Mouse (Mus musculus) stomach, embryonic 16.5 days (tissue): ENCODE measurements at regions not wholly inside any gene's neighbourhood (a gene's known extent, or its start where the extent isn't known, plus 50 kb on each side); places are given as distances from the start of the nearest gene placed in this dataset.
A peak's percentile ranks its signal among the peaks of the same experiment; 100 is the strongest.

Experiments used
- ATAC-seq: fragments of 200-750 bp; cut with Nextera tagmentation; 2 replicates; pipeline ENCODE4 v1.8.0; 2017; ENCODE audit warnings: moderate number of reproducible peaks, moderate TSS enrichment; ENCODE audit not compliant: insufficient read depth, low FRiP score
- H3K27ac ChIP-seq: fragments of 300-500 bp; sonication (generic); 2 replicates; pipeline ENCODE4 v1.5.1; 2014; ENCODE audit warnings: low read length
- H3K27me3 ChIP-seq: fragments of 300-500 bp; sonication (generic); 2 replicates; pipeline ENCODE4 v1.6.1; 2014; ENCODE audit warnings: low read length, control low read depth, mixed read lengths; ENCODE audit not compliant: control insufficient read depth, insufficient read depth
- H3K36me3 ChIP-seq: fragments of 300-500 bp; sonication (generic); 2 replicates; pipeline ENCODE4 v1.6.1; 2014; ENCODE audit warnings: low read length; ENCODE audit not compliant: control insufficient read depth, insufficient read depth
- H3K4me1 ChIP-seq: fragments of 300-500 bp; sonication (generic); 2 replicates; pipeline ENCODE4 v1.6.1; 2014; ENCODE audit warnings: low read length, control low read depth, mixed read lengths; ENCODE audit not compliant: control insufficient read depth, insufficient read depth
- H3K4me2 ChIP-seq: fragments of 300-500 bp; sonication (generic); 2 replicates; pipeline ENCODE4 v1.6.1; 2014; ENCODE audit warnings: low read depth, low read length, mixed read lengths
- H3K4me3 ChIP-seq: fragments of 300-500 bp; sonication (generic); replicated peaks from 2 replicates; pipeline ENCODE4 v1.5.1; 2014; ENCODE audit warnings: mild to moderate bottlenecking, low read length
- H3K9ac ChIP-seq: fragments of 300-500 bp; sonication (generic); 2 replicates; pipeline ENCODE4 v1.6.1; 2014; ENCODE audit warnings: low read length
- H3K9me3 ChIP-seq: fragments of 300-500 bp; sonication (generic); replicated peaks from 2 replicates; pipeline ENCODE4 v1.6.1; 2016; ENCODE audit warnings: low read length, control low read depth; ENCODE audit not compliant: control insufficient read depth
- WGBS: fragments of 180-500 bp; shearing (Covaris S2); extraction: QIAGEN DNeasy Blood & Tissue Kit; methylation state at CpG from one replicate; pipeline ENCODE4 v1.1.7; 2014; 5-methylcytosine and 5-hydroxymethylcytosine counted together

GRCm38 (mm10) chr5:119592891-119593290 is 77.6 kb upstream of the Tbx3 start:
- WGBS: 81% methylated on average over 10 of the region's 10 CpGs
- ATAC-seq: no peak
- Histone ChIP-seq H3K36me3 (no peaks in the 10 kb centered on the region), H3K27ac (no peak overlapping the region), H3K4me1 (0 out of 2 replicates have a peak, but pooled peaks cover 8% of the 10 kb centered on the region), H3K4me2 (no peak overlapping the region), H3K27me3 (no peaks in the 10 kb centered on the region), H3K4me3 (no peak overlapping the region), H3K9me3 (no peaks in the 10 kb centered on the region), H3K9ac (no peak overlapping the region)

- Histone ChIP-seq H3K9ac (no peak overlapping the region), H3K4me3 (no peak overlapping the region), H3K27me3 (no peaks in the 10 kb centered on the region), H3K36me3 (no peaks in the 10 kb centered on the region), H3K4me2 (no peak overlapping the region), H3K27ac (no peak overlapping the region), H3K4me1 (0 out of 2 replicates have a peak, but pooled peaks cover 3% of the 10 kb centered on the region), H3K9me3 (no peaks in the 10 kb centered on the region)
- WGBS: 81% methylated on average over 8 of the region's 8 CpGs
- no peak for ATAC-seq
Observed at GRCm38 (mm10) chr5:119594541-119594940, 75.9 kb upstream of the Tbx3 start.

- WGBS: 92% methylated on average over 19 of the region's 19 CpGs
- Histone ChIP-seq H3K4me1 (0 out of 2 replicates have a peak, but pooled peaks cover 3% of the 10 kb centered on the region), H3K9ac (no peak overlapping the region), H3K4me2 (no peak overlapping the region), H3K9me3 (no peaks in the 10 kb centered on the region), H3K36me3 (no peaks in the 10 kb centered on the region), H3K27ac (no peak overlapping the region), H3K4me3 (no peak overlapping the region), H3K27me3 (no peaks in the 10 kb centered on the region)
- no peak for ATAC-seq
Observed at GRCm38 (mm10) chr5:119596295-119596993, 74.0 kb upstream of the Tbx3 start.

GRCm38 (mm10) chr5:119596994-119597391 is 73.5 kb upstream of the Tbx3 start:
- Histone ChIP-seq H3K4me1 (0 out of 2 replicates have a peak, but pooled peaks cover 3% of the 10 kb centered on the region), H3K4me2 (no peak overlapping the region), H3K36me3 (no peaks in the 10 kb centered on the region), H3K9me3 (no peaks in the 10 kb centered on the region), H3K4me3 (no peak overlapping the region), H3K27me3 (no peaks in the 10 kb centered on the region), H3K9ac (no peak overlapping the region), H3K27ac (no peak overlapping the region)
- WGBS: 73% methylated on average over 7 of the region's 8 CpGs
- ATAC-seq: no peak

GRCm38 (mm10) chr5:119597530-119597929 is 72.9 kb upstream of the Tbx3 start:
- WGBS: 88% methylated on average over 3 of the region's 3 CpGs

GRCm38 (mm10) chr5:119598166-119598565 is 72.3 kb upstream of the Tbx3 start:
- Histone ChIP-seq H3K9me3 (no peaks in the 10 kb centered on the region), H3K27me3 (no peaks in the 10 kb centered on the region), H3K27ac (no peak overlapping the region), H3K9ac (no peak overlapping the region), H3K4me3 (no peak overlapping the region), H3K36me3 (no peaks in the 10 kb centered on the region), H3K4me2 (no peak overlapping the region), H3K4me1 (0 out of 2 replicates have a peak, but pooled peaks cover 3% of the 10 kb centered on the region)
- ATAC-seq: no peak
- 65% methylated on average over 10 of the region's 10 CpGs for WGBS

More at GRCm38 (mm10) chr5:119597530-119597929, 72.9 kb upstream of the Tbx3 start:
- no peak overlapping the region for H3K4me3 ChIP-seq
- ATAC-seq: no peak
- 0 out of 2 replicates have a peak, but pooled peaks cover 3% of the 10 kb centered on the region for H3K4me1 ChIP-seq
- no peak overlapping the region for H3K4me2 ChIP-seq
- H3K9me3 ChIP-seq: no peaks in the 10 kb centered on the region
- no peak overlapping the region for H3K27ac ChIP-seq
- no peaks in the 10 kb centered on the region for H3K36me3 ChIP-seq
- H3K27me3 ChIP-seq: no peaks in the 10 kb centered on the region
- H3K9ac ChIP-seq: no peak overlapping the region

- Histone ChIP-seq H3K4me1 (0 out of 2 replicates have a peak, but pooled peaks cover 3% of the 10 kb centered on the region), H3K9ac (no peak overlapping the region), H3K27ac (no peak overlapping the region), H3K9me3 (no peaks in the 10 kb centered on the region), H3K4me2 (no peak overlapping the region), H3K27me3 (no peaks in the 10 kb centered on the region), H3K4me3 (no peak overlapping the region), H3K36me3 (no peaks in the 10 kb centered on the region)
- ATAC-seq: no peak
- WGBS: 89% methylated on average over 5 of the region's 5 CpGs
Observed at GRCm38 (mm10) chr5:119601390-119601789, 69.1 kb upstream of the Tbx3 start.

GRCm38 (mm10) chr5:119602001-119602400 is 68.5 kb upstream of the Tbx3 start:
- Histone ChIP-seq H3K27ac (no peak overlapping the region), H3K9ac (no peak overlapping the region), H3K27me3 (no peaks in the 10 kb centered on the region)

GRCm38 (mm10) chr5:119605444-119605843 is 65.0 kb upstream of the Tbx3 start:
- no peaks in the 10 kb centered on the region for H3K4me1 ChIP-seq
- no peaks in the 10 kb centered on the region for H3K27me3 ChIP-seq
- 68% methylated on average over 7 of the region's 7 CpGs for WGBS
- H3K27ac ChIP-seq: no peak overlapping the region
- no peaks in the 10 kb centered on the region for H3K36me3 ChIP-seq
- no peak overlapping the region for H3K9ac ChIP-seq
- no peak overlapping the region for H3K4me2 ChIP-seq
- peak; percentile 37; the same call in 1 of the 2 replicates for ATAC-seq
- H3K4me3 ChIP-seq: no peak overlapping the region
- H3K9me3 ChIP-seq: no peaks in the 10 kb centered on the region

More at GRCm38 (mm10) chr5:119602001-119602400, 68.5 kb upstream of the Tbx3 start:
- ATAC-seq: no peak
- Histone ChIP-seq H3K4me3 (no peak overlapping the region), H3K4me2 (no peak overlapping the region), H3K4me1 (0 out of 2 replicates have a peak, but pooled peaks cover 3% of the 10 kb centered on the region), H3K36me3 (no peaks in the 10 kb centered on the region), H3K9me3 (no peaks in the 10 kb centered on the region)
- 56% methylated on average over 16 of the region's 16 CpGs for WGBS
